Mouse (Mus musculus) hindbrain, embryonic 15.5 days (tissue): Measurements from ENCODE around the gene Klrb1b. TPM values are rescaled to one million over a fixed set of nuclear protein-coding genes. Genes with fewer than 3 reads are reported as not detected.
A peak's percentile ranks its signal among the peaks of the same experiment; 100 is the strongest.

Experiments used
- ATAC-seq: fragments of 200-750 bp; cut with Nextera tagmentation; 2 replicates; pipeline ENCODE4 v1.8.0; 2017; ENCODE audit warnings: low read depth, moderate number of reproducible peaks, moderate TSS enrichment; ENCODE audit not compliant: low FRiP score
- H3K27ac ChIP-seq: fragments of 300-500 bp; sonication (generic); replicated peaks from 2 replicates; pipeline ENCODE4 v1.5.1; 2015; ENCODE audit warnings: mild to moderate bottlenecking, inconsistent platforms
- H3K27me3 ChIP-seq: fragments of 300-500 bp; sonication (generic); 2 replicates; pipeline ENCODE4 v1.6.1; 2015; ENCODE audit warnings: control low read depth, inconsistent platforms
- H3K36me3 ChIP-seq: fragments of 300-500 bp; sonication (generic); 2 replicates; pipeline ENCODE4 v1.6.1; 2015; ENCODE audit warnings: control low read depth, inconsistent platforms
- H3K4me1 ChIP-seq: fragments of 300-500 bp; sonication (generic); replicated peaks from 2 replicates; pipeline ENCODE4 v1.6.1; 2015; ENCODE audit warnings: control low read depth, inconsistent platforms
- H3K4me2 ChIP-seq: fragments of 300-500 bp; sonication (generic); 2 replicates; pipeline ENCODE4 v1.6.1; 2015; ENCODE audit warnings: moderate library complexity, mild to moderate bottlenecking, inconsistent platforms
- H3K4me3 ChIP-seq: fragments of 300-500 bp; sonication (generic); 2 replicates; pipeline ENCODE4 v1.5.1; 2015; ENCODE audit warnings: mild to moderate bottlenecking, inconsistent platforms
- H3K9ac ChIP-seq: fragments of 300-500 bp; sonication (generic); 2 replicates; pipeline ENCODE4 v1.6.1; 2015; ENCODE audit warnings: inconsistent platforms
- H3K9me3 ChIP-seq: fragments of 300-500 bp; sonication (generic); 2 replicates; pipeline ENCODE4 v1.6.1; 2016; ENCODE audit warnings: control low read depth, inconsistent platforms
- WGBS: fragments of 180-500 bp; shearing (Covaris S2); methylation state at CpG from one replicate; pipeline ENCODE4 v1.1.7; 2015; 5-methylcytosine and 5-hydroxymethylcytosine counted together
- polyA plus RNA-seq: library from polyadenylated mRNA; unstranded; fragments of >200 nt; fragmentation: Nextera tagmentation; extraction: Ambion mirVana; gene quantifications from 2 replicates; pipeline ENCODE4 v1.2.1, GENCODE M21; 2015

Klrb1b gene
- polyA plus RNA-seq, 1 experiment from 2014 or later = not detected

DNA sequence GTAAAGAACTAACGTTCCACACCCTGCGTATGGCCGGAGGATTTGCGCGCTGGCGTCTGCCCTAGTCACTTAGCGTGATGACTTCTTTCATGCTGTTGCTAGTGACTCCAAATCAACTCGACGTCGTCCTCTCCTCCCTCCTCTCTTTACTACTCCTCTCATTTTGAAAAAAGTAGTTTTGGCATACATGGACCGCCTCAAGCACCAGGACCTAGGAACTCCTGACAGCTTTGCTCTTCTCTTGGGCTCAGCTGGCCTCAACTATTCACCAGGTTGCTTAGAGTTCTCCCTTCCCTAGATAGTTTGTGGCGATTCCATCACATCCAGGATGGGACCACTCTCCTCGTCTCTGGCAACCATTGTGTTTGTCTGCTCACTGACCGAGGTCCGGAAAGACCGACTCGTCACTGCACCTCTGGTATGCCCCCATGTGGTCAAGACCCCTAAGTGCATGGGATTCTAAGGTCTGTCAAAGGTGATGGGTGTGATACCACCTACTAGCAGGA, 13.2 kb upstream of the Klrb1b start:
- H3K9me3 ChIP-seq = no peaks in the 10 kb centered on the region
- peak overlapping the region; percentile 94 for H3K4me3 ChIP-seq
- no peak for ATAC-seq

DNA sequence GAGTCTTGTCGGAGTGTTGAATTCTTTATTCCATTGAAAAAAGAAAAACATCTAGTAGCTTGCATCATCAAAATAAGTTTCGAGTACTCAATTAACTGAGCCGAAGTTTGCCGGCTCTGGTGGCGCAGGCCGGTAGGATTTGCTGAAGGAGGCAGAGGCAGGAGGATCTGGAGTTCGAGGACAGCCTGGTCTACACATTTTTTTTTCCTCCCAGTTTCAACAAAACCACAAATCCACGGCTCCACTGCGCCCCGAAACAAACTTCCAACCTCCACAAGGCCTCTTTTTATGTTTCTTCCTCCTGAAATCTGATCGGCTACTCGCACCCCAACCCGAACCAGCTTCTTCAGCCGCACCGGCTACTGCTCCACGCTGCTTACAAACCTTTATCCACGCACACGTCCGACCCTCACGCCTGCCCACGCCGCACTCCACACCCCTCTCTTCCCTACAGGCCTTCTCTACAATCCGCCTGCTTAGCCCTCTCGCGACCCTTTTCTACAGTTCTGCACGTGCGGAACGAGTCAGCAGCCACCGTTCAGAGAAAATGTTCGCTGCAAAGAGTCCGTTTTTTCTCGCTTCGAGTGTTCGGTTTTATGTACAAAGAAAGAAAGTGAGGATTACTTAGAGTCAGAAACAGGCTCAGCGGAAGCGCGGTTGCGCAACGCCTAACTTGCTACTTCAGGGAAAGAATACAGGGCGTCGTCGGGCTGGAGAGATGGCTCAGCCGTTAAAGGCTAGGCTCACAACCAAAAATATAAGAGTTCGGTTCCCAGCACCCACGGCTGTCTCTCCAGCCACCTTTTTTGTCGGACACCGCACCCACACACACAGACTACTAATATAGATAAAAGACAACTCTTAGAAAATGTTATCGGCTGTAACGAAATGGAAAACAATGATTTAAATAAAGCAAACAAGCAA, 12.5 kb upstream of the Klrb1b start:
- no peaks in the 10 kb centered on the region for H3K36me3 ChIP-seq
- peaks cover 28% of the 10 kb centered on the region for H3K4me1 ChIP-seq
- peak overlapping the region; percentile 84 for H3K4me2 ChIP-seq
- peak overlapping the region; percentile 94 for H3K27ac ChIP-seq
- H3K9ac ChIP-seq = peak overlapping the region; percentile 75
- H3K4me3 ChIP-seq = peak overlapping the region; percentile 94
- no peaks in the 10 kb centered on the region for H3K27me3 ChIP-seq
- under 1% methylated on average over 49 of the region's 49 CpGs for WGBS
- no peaks in the 10 kb centered on the region for H3K9me3 ChIP-seq
- peak; percentile 69 for ATAC-seq

More for the DNA sequence above, 13.2 kb upstream of the Klrb1b start:
- H3K36me3 ChIP-seq = no peaks in the 10 kb centered on the region
- H3K4me2 ChIP-seq = peak overlapping the region; percentile 84
- H3K9ac ChIP-seq = peak overlapping the region; percentile 75
- no peaks in the 10 kb centered on the region for H3K27me3 ChIP-seq
- H3K4me1 ChIP-seq = peaks cover 32% of the 10 kb centered on the region
- peak overlapping the region; percentile 94 for H3K27ac ChIP-seq
- WGBS = under 1% methylated on average over 17 of the region's 17 CpGs

DNA sequence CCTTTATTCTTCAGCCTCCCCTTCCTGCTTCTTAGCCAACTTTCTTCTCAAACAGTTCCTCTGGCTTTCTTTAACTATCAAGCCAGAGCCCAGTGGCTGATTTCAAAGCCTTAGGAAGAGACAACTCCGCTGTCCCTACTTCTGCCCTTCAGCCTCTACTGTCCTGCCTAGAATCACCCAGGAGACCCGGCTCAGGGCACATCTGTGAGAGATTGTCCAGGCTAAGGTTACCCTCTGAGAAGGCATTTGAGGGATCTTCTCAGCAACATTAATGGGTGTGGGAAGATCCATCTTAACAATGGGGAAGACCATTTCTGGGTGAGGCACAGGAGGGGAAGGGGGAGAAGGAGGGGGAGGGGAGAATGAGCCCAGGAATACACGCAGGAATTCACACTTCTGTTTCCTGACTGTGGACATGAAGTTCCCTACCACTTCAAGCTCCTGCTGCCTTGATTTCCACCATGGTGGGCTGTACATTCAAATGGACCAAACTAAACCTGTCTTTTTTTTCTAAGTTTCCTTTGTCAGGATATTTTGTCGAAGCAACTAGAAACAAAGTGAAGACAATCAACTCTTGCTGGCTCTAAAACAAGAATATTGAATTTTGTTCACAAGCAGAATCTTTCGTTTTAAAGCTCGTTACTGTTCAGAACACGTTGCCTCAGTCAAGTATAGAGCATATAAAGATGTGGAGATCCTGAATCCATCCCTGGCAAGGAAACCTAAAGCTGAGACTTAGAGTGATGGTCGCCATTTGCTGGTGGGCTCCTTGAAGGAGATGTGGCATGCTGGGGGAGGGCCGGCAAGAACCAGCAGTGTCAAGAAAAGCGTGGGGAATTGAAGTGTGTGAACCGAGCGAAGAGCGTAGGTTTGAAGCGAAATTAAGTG, 11.6 kb upstream of the Klrb1b start:
- 1% methylated on average over 14 of the region's 14 CpGs for WGBS
- Histone ChIP-seq H3K4me1 (peaks cover 28% of the 10 kb centered on the region), H3K4me2 (peak overlapping the region; percentile 84), H3K27ac (peak overlapping the region; percentile 94), H3K27me3 (no peaks in the 10 kb centered on the region), H3K4me3 (peak overlapping the region; percentile 94), H3K9ac (peak overlapping the region; percentile 60), H3K9me3 (no peaks in the 10 kb centered on the region), H3K36me3 (no peaks in the 10 kb centered on the region)
- ATAC-seq = peak; percentile 40

DNA sequence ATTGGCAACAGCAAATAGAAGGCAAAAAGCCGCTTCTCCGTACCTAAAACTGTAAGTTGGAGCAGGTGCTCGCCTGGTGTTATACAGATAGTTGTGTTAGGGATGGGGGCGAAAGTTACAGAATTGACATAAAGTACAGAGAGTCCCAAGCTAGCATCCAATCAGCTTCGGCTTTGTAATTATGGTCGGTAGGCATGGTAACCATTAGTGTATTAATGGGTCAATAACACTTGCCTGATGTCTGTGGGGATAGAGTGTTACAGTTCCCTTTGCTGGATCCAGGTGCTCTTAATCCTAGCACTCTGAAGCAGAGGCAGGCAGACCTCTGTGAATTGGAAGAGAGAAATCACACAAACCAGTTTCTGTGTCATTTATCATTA, 10.8 kb upstream of the Klrb1b start:
- Histone ChIP-seq H3K4me3 (peak overlapping the region; percentile 94), H3K4me2 (peak overlapping the region; percentile 84), H3K27ac (peak overlapping the region; percentile 94), H3K27me3 (no peaks in the 10 kb centered on the region), H3K4me1 (peaks cover 24% of the 10 kb centered on the region), H3K9ac (peak overlapping the region; percentile 60; the same call in 1 of the 2 replicates), H3K9me3 (no peaks in the 10 kb centered on the region), H3K36me3 (no peaks in the 10 kb centered on the region)
- no peak for ATAC-seq
- WGBS = 82% methylated on average over 6 of the region's 6 CpGs

DNA sequence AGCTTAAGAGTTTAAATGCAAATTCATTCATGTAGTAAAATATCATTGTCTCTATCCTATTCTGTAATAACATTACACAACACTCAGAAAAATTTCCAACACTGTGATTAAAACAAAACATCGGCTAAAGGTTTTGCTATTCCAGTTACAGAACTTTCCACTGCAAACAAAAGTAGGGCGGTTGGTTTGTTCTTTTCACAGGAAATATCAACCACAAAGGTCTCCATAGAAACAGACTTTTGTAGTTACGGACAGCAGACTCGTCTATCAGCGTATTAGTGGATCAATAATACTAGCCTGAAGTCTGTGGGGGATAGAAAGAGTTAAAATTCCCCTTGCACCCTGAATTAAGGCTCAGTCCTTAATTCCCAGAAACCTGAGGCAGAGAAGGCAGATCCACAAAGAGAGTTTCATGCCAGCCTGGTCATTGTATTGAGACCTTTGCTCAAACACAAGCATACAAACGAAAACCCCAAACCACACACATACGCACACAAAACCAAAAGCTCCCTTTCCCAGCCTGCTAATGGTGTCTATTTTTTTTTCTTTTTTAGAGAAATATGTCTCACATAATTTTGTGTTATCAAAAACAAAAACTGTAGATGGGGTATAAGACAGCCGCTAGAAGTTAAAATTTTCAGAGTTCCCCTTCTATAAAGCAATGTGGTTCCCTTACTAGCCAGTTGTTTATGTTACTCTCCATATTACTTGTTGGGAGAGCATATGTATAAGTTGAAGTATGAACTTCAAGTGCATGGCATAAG, 10.2 kb upstream of the Klrb1b start:
- H3K27ac ChIP-seq = no peak overlapping the region
- no peaks in the 10 kb centered on the region for H3K9me3 ChIP-seq
- H3K4me3 ChIP-seq = no peak overlapping the region
- H3K27me3 ChIP-seq = no peaks in the 10 kb centered on the region
- no peak overlapping the region for H3K9ac ChIP-seq
- peaks cover 19% of the 10 kb centered on the region for H3K4me1 ChIP-seq
- 66% methylated on average over 8 of the region's 8 CpGs for WGBS
- H3K36me3 ChIP-seq = no peaks in the 10 kb centered on the region
- no peak for ATAC-seq
- peak overlapping the region; percentile 84; the same call in 1 of the 2 replicates for H3K4me2 ChIP-seq

DNA sequence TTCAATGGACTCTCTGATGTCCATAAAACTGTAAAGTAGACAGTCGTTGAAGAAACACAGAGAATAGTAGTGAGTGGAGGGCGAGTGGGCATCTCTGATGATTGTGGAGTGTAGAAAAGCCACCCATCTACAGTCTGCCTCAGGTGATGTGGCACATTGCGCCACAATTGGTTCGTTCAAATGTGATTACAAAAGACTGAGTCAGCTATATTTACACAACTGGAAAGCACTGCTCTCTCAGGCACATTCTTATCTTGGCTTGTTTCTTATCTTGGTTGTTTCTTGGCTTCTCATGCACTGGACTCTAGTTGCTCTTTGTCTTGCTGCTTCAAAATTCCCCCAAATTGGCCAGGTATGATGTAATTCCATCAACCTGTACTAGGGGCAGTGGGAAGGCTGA, 9.4 kb upstream of the Klrb1b start:
- ATAC-seq = no peak

DNA sequence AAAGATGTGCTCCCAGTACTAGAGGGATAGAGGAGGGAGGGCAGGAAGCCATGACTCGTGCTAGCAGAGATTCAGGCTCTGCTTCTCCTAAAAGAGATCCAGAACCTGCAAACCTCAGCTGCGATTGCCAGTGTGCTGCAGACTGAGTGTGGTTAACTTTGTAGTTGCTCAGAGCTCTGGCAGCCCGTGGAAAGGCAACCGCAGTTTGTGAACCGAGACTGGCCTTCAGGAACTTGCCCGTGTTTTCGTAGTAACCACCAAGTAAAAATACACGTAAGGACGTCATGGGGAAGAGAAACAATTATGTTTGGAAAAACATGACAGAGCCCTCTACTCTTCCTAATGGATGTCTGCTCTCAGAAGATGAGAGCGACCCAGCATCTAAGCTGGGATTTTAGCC, 6.9 kb upstream of the Klrb1b start:
- H3K9ac ChIP-seq = no peak overlapping the region
- no peak overlapping the region for H3K27ac ChIP-seq
- H3K9me3 ChIP-seq = no peaks in the 10 kb centered on the region
- no peaks in the 10 kb centered on the region for H3K27me3 ChIP-seq
- WGBS = 85% methylated on average over 10 of the region's 10 CpGs
- H3K4me3 ChIP-seq = no peak overlapping the region
- ATAC-seq = no peak
- peaks cover 9% of the 10 kb centered on the region for H3K4me1 ChIP-seq
- no peak overlapping the region for H3K4me2 ChIP-seq
- H3K36me3 ChIP-seq = no peaks in the 10 kb centered on the region

More for the DNA sequence above, 9.4 kb upstream of the Klrb1b start:
- Histone ChIP-seq H3K36me3 (no peaks in the 10 kb centered on the region), H3K4me3 (no peak overlapping the region), H3K4me1 (peaks cover 19% of the 10 kb centered on the region), H3K9ac (no peak overlapping the region), H3K27me3 (no peaks in the 10 kb centered on the region), H3K4me2 (no peak overlapping the region), H3K27ac (no peak overlapping the region), H3K9me3 (no peaks in the 10 kb centered on the region)
- 86% methylated on average over 4 of the region's 4 CpGs for WGBS

DNA sequence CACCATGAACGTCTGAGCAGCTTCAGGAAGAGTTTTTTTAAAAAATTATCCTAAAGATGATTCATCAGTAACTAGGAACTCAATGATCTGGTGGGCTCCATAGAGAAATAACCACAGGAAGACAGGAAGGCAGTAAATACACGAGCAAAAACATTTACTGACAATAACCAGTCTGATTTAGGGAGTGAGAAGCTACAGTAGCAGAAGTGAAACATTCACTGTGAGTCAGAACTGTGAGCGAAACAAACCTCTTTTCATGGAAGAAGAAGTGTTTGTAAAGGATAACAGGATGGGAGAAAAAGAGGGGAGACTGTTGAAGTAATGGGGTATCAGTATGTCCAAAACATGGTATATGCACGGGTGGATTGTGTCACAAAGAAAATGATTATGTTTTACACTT, 3.7 kb upstream of the Klrb1b start:
- Histone ChIP-seq H3K4me2 (no peak overlapping the region), H3K27ac (no peak overlapping the region), H3K9ac (no peak overlapping the region), H3K9me3 (no peaks in the 10 kb centered on the region), H3K4me3 (no peak overlapping the region), H3K27me3 (no peaks in the 10 kb centered on the region), H3K4me1 (no peaks in the 10 kb centered on the region), H3K36me3 (no peaks in the 10 kb centered on the region)
- WGBS = 72% methylated on average over 4 of the region's 4 CpGs
- ATAC-seq = no peak

DNA sequence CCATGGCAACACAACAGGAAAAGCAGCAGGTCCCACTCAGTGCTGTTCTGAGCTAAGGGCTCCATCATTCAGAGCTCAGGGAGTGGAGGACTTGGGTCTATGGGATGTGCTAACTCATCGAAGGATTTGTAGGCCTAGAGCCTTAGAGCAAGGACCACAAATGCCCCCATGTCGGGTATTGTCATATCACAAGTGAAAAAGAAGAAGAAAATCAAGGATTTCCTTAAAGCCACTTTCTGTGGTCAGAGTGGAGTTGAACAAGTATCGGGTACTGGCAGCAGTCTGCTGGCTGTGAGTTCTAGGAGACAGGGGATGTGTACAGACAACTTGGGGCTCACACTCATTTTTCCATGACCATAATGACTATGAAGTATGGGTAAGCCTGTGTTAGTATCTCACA, 650 bp upstream of the Klrb1b start:
- Histone ChIP-seq H3K27me3 (no peaks in the 10 kb centered on the region), H3K9ac (no peak overlapping the region), H3K27ac (no peak overlapping the region), H3K4me2 (no peak overlapping the region), H3K9me3 (no peaks in the 10 kb centered on the region), H3K4me1 (no peaks in the 10 kb centered on the region), H3K4me3 (no peak overlapping the region), H3K36me3 (no peaks in the 10 kb centered on the region)
- no peak for ATAC-seq
- 88% methylated on average over 3 of the region's 3 CpGs for WGBS

DNA sequence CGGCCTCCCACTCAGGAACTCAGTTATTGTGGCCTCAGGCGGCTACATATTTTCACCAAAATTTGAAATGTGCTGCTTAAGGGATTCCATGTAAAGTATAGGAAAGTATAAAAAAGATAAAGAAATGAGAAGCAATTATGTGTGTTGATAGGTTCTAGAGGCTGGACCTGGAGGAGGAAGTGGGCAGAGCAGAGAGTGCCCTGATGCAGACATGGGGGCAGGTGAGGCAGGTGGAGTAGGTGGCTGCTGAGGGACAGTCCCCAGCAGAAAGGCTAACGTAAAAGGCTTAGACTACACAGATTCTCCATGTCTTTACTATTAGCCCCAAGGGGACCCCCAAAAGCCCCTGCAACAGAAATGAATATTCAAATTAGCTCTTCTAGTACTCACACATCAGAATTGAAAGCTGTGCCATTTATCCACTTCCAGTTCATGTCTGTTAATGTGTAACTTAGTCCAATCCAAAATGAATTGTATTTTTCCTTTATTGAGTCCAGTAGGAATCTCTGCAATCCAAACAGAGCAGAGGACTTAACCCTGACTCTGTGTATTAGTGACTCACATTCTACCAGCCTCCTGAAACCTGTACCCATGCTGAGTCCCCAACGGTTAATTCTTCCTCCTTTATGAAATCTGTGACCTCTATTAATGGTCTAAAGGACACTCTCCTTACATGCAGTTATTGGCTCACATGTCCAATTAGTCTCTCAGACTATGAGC, 7.9 kb downstream of the Klrb1b start:
- Histone ChIP-seq H3K27ac (no peak overlapping the region), H3K9me3 (no peaks in the 10 kb centered on the region), H3K4me2 (no peak overlapping the region), H3K4me1 (no peaks in the 10 kb centered on the region), H3K4me3 (no peak overlapping the region), H3K27me3 (no peaks in the 10 kb centered on the region), H3K36me3 (no peaks in the 10 kb centered on the region), H3K9ac (no peak overlapping the region)
- 75% methylated on average over 4 of the region's 4 CpGs for WGBS
- ATAC-seq = no peak

DNA sequence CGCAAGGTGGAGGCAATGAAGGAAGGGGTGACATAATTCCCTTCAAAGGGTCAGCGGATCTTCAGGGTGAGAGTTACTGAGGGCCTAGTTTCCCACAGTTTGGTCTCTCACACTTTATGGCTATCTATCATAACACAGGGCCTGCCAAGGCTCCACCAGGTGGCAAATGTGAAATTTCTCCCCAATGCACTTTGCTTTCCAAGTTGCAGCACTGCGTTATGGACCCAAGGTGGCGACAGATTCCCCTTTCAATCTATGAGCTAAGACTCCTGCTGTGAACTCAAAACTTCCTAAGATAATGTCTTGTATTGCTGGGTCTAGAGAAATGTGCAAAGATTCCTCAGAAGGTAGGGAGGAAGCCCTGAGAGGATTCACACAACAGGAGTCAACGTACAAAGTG, 17.6 kb downstream of the Klrb1b start:
- Histone ChIP-seq H3K9ac (no peak overlapping the region), H3K4me2 (no peak overlapping the region), H3K4me1 (no peaks in the 10 kb centered on the region), H3K9me3 (no peaks in the 10 kb centered on the region), H3K36me3 (no peaks in the 10 kb centered on the region), H3K4me3 (no peak overlapping the region), H3K27ac (no peak overlapping the region), H3K27me3 (no peaks in the 10 kb centered on the region)
- 91% methylated on average over 5 of the region's 5 CpGs for WGBS
- ATAC-seq = no peak
